Comparison of ENCODE assay signal across 14 mouse cellular contexts in genomic region chr12:55061006-55061405, GRCm38 (mm10). TPM values are rescaled to one million over a fixed set of nuclear protein-coding genes. Genes with fewer than 3 reads are reported as not detected.
DNase-seq lines count a peak whose midpoint lies in the region; ATAC-seq and TF ChIP-seq lines count a peak whose summit lies in the region.
"Had no signal": no experiment of that assay in that cellular context is flagged by ENCODE, and none has a peak within 500 bp of the region (broad histone marks: within the 10 kb centered on the region; RNA-seq: fewer than 3 reads in every experiment).

No protein-coding gene starts in this region.

- H3K9ac ChIP-seq in forebrain, postnatal 0 days: no peak overlapping the region
- H3K9ac ChIP-seq in forebrain, embryonic 16.5 days (replicated peaks; ENCODE audit: low read depth, low read length): no peak overlapping the region
- H3K9ac ChIP-seq in midbrain, postnatal 0 days (replicated peaks; ENCODE audit: low read length, poor library complexity, severe bottlenecking): no peak overlapping the region
- no peak overlapping the region for H3K9ac ChIP-seq in midbrain, embryonic 15.5 days
- H3K9ac ChIP-seq in liver, embryonic 13.5 days: peak overlapping the region; percentile 20; the same call in 1 of the 2 replicates
- H3K9ac ChIP-seq: forebrain, embryonic 15.5 days; midbrain, embryonic 12.5 days had no signal

- H3K4me1 ChIP-seq in forebrain, postnatal 0 days (ENCODE audit: insufficient read depth): no peaks in the 10 kb centered on the region
- H3K4me1 ChIP-seq in forebrain, embryonic 16.5 days (replicated peaks; ENCODE audit: control insufficient read depth, insufficient read depth, low read length): no peaks in the 10 kb centered on the region
- H3K4me1 ChIP-seq in midbrain, postnatal 0 days (ENCODE audit: insufficient read depth, low read length): no peaks in the 10 kb centered on the region
- no peaks in the 10 kb centered on the region for H3K4me1 ChIP-seq in midbrain, embryonic 15.5 days
- H3K4me1 ChIP-seq in liver, embryonic 13.5 days (replicated peaks): peaks cover 58% of the 10 kb centered on the region
- H3K4me1 ChIP-seq: forebrain, embryonic 15.5 days; midbrain, embryonic 12.5 days had no signal

- H3K9me3 ChIP-seq in forebrain, postnatal 0 days (ENCODE audit: low read length): no peaks in the 10 kb centered on the region
- H3K9me3 ChIP-seq in forebrain, embryonic 16.5 days (ENCODE audit: control insufficient read depth, low read length): no peaks in the 10 kb centered on the region
- no peaks in the 10 kb centered on the region for H3K9me3 ChIP-seq in midbrain, postnatal 0 days (ENCODE audit: low read length)
- no peaks in the 10 kb centered on the region for H3K9me3 ChIP-seq in midbrain, embryonic 15.5 days
- H3K9me3 ChIP-seq in liver, embryonic 13.5 days (replicated peaks): no peaks in the 10 kb centered on the region
- H3K9me3 ChIP-seq: forebrain, embryonic 15.5 days; midbrain, embryonic 12.5 days had no signal

- no peak overlapping the region for H3K4me2 ChIP-seq in forebrain, postnatal 0 days (ENCODE audit: low read depth)
- no peak overlapping the region for H3K4me2 ChIP-seq in forebrain, embryonic 16.5 days (ENCODE audit: low read length)
- H3K4me2 ChIP-seq in midbrain, postnatal 0 days (ENCODE audit: low read depth, low read length, poor library complexity, severe bottlenecking): no peak overlapping the region
- no peak overlapping the region for H3K4me2 ChIP-seq in midbrain, embryonic 15.5 days
- H3K4me2 ChIP-seq in liver, embryonic 13.5 days: peak overlapping the region; percentile 23
- H3K4me2 ChIP-seq: forebrain, embryonic 15.5 days; midbrain, embryonic 12.5 days had no signal

- no peak for ATAC-seq in forebrain, postnatal 0 days
- no peak for ATAC-seq in forebrain, embryonic 16.5 days
- no peak for ATAC-seq in midbrain, postnatal 0 days (ENCODE audit: low FRiP score)
- no peak for ATAC-seq in midbrain, embryonic 15.5 days (replicated peaks)
- no peak for ATAC-seq in liver, embryonic 13.5 days (ENCODE audit: low read depth)
- ATAC-seq: forebrain, embryonic 15.5 days; Patski had no signal

- DNase-seq in forebrain, postnatal 0 days: peak; percentile 10
- DNase-seq in midbrain, postnatal 0 days (ENCODE audit: low spot score): peak; percentile 31
- no peak for DNase-seq in liver, embryonic 13.5 days
- peak; percentile 64 for DNase-seq in lung, postnatal 36 days
- DNase-seq in right cerebral cortex, adult 18-20 months: no peak
- no peak for DNase-seq in gastrocnemius, postnatal 14 days
- DNase-seq: cerebellum, adult 8-10 months; thymus, postnatal 4 days had no signal

- no peak overlapping the region for H3K4me3 ChIP-seq in forebrain, postnatal 0 days (ENCODE audit: low read depth, low read length)
- no peak overlapping the region for H3K4me3 ChIP-seq in forebrain, embryonic 16.5 days (replicated peaks; ENCODE audit: low read length)
- H3K4me3 ChIP-seq in midbrain, postnatal 0 days (ENCODE audit: low read depth, low read length): no peak overlapping the region
- no peak overlapping the region for H3K4me3 ChIP-seq in midbrain, embryonic 15.5 days
- H3K4me3 ChIP-seq in liver, embryonic 13.5 days (replicated peaks): no peak overlapping the region
- H3K4me3 ChIP-seq: forebrain, embryonic 15.5 days; layer of hippocampus, adult 2 months; midbrain, embryonic 12.5 days had no signal

- H3K27ac ChIP-seq in forebrain, postnatal 0 days (ENCODE audit: low read depth, low read length): no peak overlapping the region
- no peak overlapping the region for H3K27ac ChIP-seq in forebrain, embryonic 16.5 days (ENCODE audit: low read length)
- H3K27ac ChIP-seq in midbrain, postnatal 0 days (ENCODE audit: low read depth, low read length): no peak overlapping the region
- no peak overlapping the region for H3K27ac ChIP-seq in midbrain, embryonic 15.5 days
- peak overlapping the region; percentile 84 for H3K27ac ChIP-seq in liver, embryonic 13.5 days
- H3K27ac ChIP-seq: forebrain, embryonic 15.5 days; layer of hippocampus, adult 2 months; midbrain, embryonic 12.5 days had no signal

- WGBS in forebrain, postnatal 0 days: 61% methylated on average over 10 of the region's 10 CpGs
- 56% methylated on average over 10 of the region's 10 CpGs for WGBS in forebrain, embryonic 16.5 days
- 61% methylated on average over 10 of the region's 10 CpGs for WGBS in midbrain, postnatal 0 days
- WGBS in midbrain, embryonic 15.5 days: 73% methylated on average over 10 of the region's 10 CpGs
- 76% methylated on average over 10 of the region's 10 CpGs for WGBS in liver, embryonic 13.5 days (ENCODE audit: insufficient replicate concordance)

- H3K27me3 ChIP-seq in forebrain, postnatal 0 days (ENCODE audit: insufficient read depth, low read length): no peaks in the 10 kb centered on the region
- no peaks in the 10 kb centered on the region for H3K27me3 ChIP-seq in forebrain, embryonic 16.5 days (replicated peaks; ENCODE audit: control insufficient read depth, insufficient read depth, low read length)
- H3K27me3 ChIP-seq in midbrain, postnatal 0 days (ENCODE audit: insufficient read depth, low read length): no peaks in the 10 kb centered on the region
- H3K27me3 ChIP-seq in midbrain, embryonic 15.5 days (replicated peaks): no peaks in the 10 kb centered on the region
- no peaks in the 10 kb centered on the region for H3K27me3 ChIP-seq in liver, embryonic 13.5 days
- H3K27me3 ChIP-seq: forebrain, embryonic 15.5 days; midbrain, embryonic 12.5 days; Patski had no signal

- TF ChIP-seq CTCF in forebrain, postnatal 0 days (IDR thresholded peaks at IDR 0.05; ENCODE audit: low read depth): no peak
- TF ChIP-seq CTCF in midbrain, postnatal 0 days (IDR thresholded peaks at IDR 0.05): no peak

- H3K36me3 ChIP-seq in forebrain, postnatal 0 days (ENCODE audit: insufficient read depth): peaks cover 15% of the 10 kb centered on the region; the same call in 1 of the 2 replicates
- H3K36me3 ChIP-seq in forebrain, embryonic 16.5 days (ENCODE audit: control insufficient read depth, insufficient read depth): peaks cover 3% of the 10 kb centered on the region; the same call in 1 of the 2 replicates
- 0 out of 2 replicates have a peak, but pooled peaks cover 3% of the 10 kb centered on the region for H3K36me3 ChIP-seq in midbrain, postnatal 0 days (ENCODE audit: insufficient read depth, low read length)
- H3K36me3 ChIP-seq in midbrain, embryonic 15.5 days (replicated peaks): no peaks in the 10 kb centered on the region
- H3K36me3 ChIP-seq in liver, embryonic 13.5 days: 0 out of 2 replicates have a peak, but pooled peaks cover 7% of the 10 kb centered on the region

- intact Hi-C loops in gastrocnemius, postnatal 14 days (cut with DNase I; ENCODE audit: low total_unique reads): no loop called here

RNA-seq across cellular contexts. Expression of gene 2700097O09Rik, which starts 18.9 kb away (rescaled TPM):
- total RNA-seq in forebrain, postnatal 0 days (2014; rRNA removed): 18.9 and 19.3 TPM in 2 replicates
- polyA plus RNA-seq in forebrain, postnatal 0 days (2015; fragmentation: Nextera tagmentation; extraction: Ambion mirVana): 14.6 and 15.6 TPM in 2 replicates
- polyA plus RNA-seq in forebrain, embryonic 16.5 days (2015; fragmentation: Nextera tagmentation; extraction: Ambion mirVana): 35.3 and 37.9 TPM in 2 replicates
- total RNA-seq in midbrain, postnatal 0 days (2014; rRNA removed): 10.9 and 12.4 TPM in 2 replicates
- 16.6 and 18.5 TPM in 2 replicates for polyA plus RNA-seq in midbrain, postnatal 0 days (2015; fragmentation: Nextera tagmentation; extraction: Ambion mirVana)
- 36.8 and 38.4 TPM in 2 replicates for polyA plus RNA-seq in midbrain, embryonic 15.5 days (2015; fragmentation: Nextera tagmentation; extraction: Ambion mirVana)
- polyA plus RNA-seq in liver, embryonic 13.5 days (2015; fragmentation: Nextera tagmentation; extraction: Ambion mirVana): 30.6 and 32.9 TPM in 2 replicates
- 1 to 10 TPM; 5.1 to 5.6 TPM for total RNA-seq in gastrocnemius, postnatal 14 days (2021)

RNA-seq across cellular contexts. Expression of gene Srp54a, which starts 19.1 kb away (rescaled TPM):
- 120 and 131 TPM in 2 replicates for total RNA-seq in forebrain, postnatal 0 days (2014; rRNA removed)
- 227 and 228 TPM in 2 replicates for polyA plus RNA-seq in forebrain, postnatal 0 days (2015; fragmentation: Nextera tagmentation; extraction: Ambion mirVana)
- polyA plus RNA-seq in forebrain, embryonic 16.5 days (2015; fragmentation: Nextera tagmentation; extraction: Ambion mirVana): 197 and 241 TPM in 2 replicates
- total RNA-seq in midbrain, postnatal 0 days (2014; rRNA removed): 65.2 and 77.6 TPM in 2 replicates
- polyA plus RNA-seq in midbrain, postnatal 0 days (2015; fragmentation: Nextera tagmentation; extraction: Ambion mirVana): 198 and 202 TPM in 2 replicates
- 173 and 176 TPM in 2 replicates for polyA plus RNA-seq in midbrain, embryonic 15.5 days (2015; fragmentation: Nextera tagmentation; extraction: Ambion mirVana)
- 94.7 and 121 TPM in 2 replicates for polyA plus RNA-seq in liver, embryonic 13.5 days (2015; fragmentation: Nextera tagmentation; extraction: Ambion mirVana)
- 10 to 100 TPM; 68.0 to 76.5 TPM for total RNA-seq in gastrocnemius, postnatal 14 days (2021)

RNA-seq across cellular contexts. Expression of gene Baz1a, which starts 46.9 kb away (rescaled TPM):
- total RNA-seq in forebrain, postnatal 0 days (2014; rRNA removed): 3.3 and 5.5 TPM in 2 replicates
- polyA plus RNA-seq in forebrain, postnatal 0 days (2015; fragmentation: Nextera tagmentation; extraction: Ambion mirVana): 3.4 and 4.3 TPM in 2 replicates
- 12.1 and 18.0 TPM in 2 replicates for polyA plus RNA-seq in forebrain, embryonic 16.5 days (2015; fragmentation: Nextera tagmentation; extraction: Ambion mirVana)
- 2.1 and 4.4 TPM in 2 replicates for total RNA-seq in midbrain, postnatal 0 days (2014; rRNA removed)
- 2.0 and 2.6 TPM in 2 replicates for polyA plus RNA-seq in midbrain, postnatal 0 days (2015; fragmentation: Nextera tagmentation; extraction: Ambion mirVana)
- 6.6 and 8.0 TPM in 2 replicates for polyA plus RNA-seq in midbrain, embryonic 15.5 days (2015; fragmentation: Nextera tagmentation; extraction: Ambion mirVana)
- 32.3 and 38.0 TPM in 2 replicates for polyA plus RNA-seq in liver, embryonic 13.5 days (2015; fragmentation: Nextera tagmentation; extraction: Ambion mirVana)
- 1 to 10 TPM; 3.6 to 4.8 TPM for total RNA-seq in gastrocnemius, postnatal 14 days (2021)

Comparison
In these comparisons a context has a peak if more than half of its experiments do, and no peak if none do; other contexts are left out.
1. DNase-seq: peak in forebrain, postnatal 0 days (single experiment), midbrain, postnatal 0 days (single experiment) and lung, postnatal 36 days (single experiment); none in liver, embryonic 13.5 days (single experiment), right cerebral cortex, adult 18-20 months (single experiment) and gastrocnemius, postnatal 14 days (single experiment).